Mouse (Mus musculus): Measurements from ENCODE around the gene Elavl3.
"Not testable (repeated sequence)": the region's sequence is repeated elsewhere in the genome, so short reads cannot be mapped to it uniquely, and the experiment has no call there.

Elavl3 gene

GRCm38 (mm10) chr9:22051958-22052254 is at the start of gene Elavl3:
Gene Elavl3 (minus strand): TSS chr9:22052023.
- DNase-seq (ENCODE audit: low spot score): peak; percentile 67

DNA sequence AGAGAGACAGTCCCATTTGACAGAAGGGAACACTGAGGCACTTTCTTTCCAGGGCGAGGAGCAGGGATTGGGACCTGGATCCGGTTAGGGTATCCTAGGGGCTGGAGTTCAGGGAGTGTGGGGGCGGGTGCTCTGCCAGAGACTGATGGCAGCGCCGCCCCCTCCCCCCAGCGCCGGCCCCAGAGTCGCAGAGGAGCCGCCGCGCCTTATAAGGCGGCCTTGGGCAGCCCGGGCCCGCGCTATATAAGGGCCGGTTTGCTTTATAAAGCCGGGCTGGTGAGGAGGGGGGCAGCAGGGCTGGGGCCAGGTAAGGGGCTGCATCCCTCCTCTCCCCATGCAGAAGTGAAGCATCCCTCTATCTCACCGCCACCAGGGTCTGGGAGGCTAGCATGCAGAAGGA is 48.1 kb upstream of the Elavl3 start:
- DNase-seq (ENCODE audit: low spot score): no peak

- no peak for DNase-seq (ENCODE audit: low spot score)
Observed at GRCm38 (mm10) chr9:22098993-22099696, 47.3 kb upstream of the Elavl3 start, which contains the start of gene Cnn1. Gene Cnn1 (plus strand): TSS chr9:22099216.

GRCm38 (mm10) chr9:22095854-22096307 is 44.1 kb upstream of the Elavl3 start:
- DNase-seq (ENCODE audit: low spot score): peak; percentile 67

DNA sequence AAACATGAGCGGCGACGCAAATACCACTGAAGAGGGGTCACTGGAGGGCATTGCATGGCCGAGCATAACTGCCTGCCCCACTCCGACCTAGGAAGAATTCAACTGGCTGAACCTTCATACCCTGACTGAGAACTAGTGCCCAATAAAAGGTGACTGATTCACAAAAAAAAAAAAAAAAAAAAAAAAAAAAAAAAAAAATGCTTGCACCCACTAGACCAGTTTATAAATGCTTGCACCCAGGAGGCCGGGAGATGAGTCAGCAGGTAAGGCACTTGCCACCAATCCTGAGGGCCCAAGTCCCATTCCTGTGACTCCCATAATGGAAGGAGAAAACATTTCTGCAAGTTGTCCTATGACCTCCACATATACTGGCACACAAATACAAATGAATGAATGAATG is 40.9 kb upstream of the Elavl3 start:
- no peak for DNase-seq (ENCODE audit: low spot score)

- DNase-seq (ENCODE audit: low spot score): no peak
Observed at GRCm38 (mm10) chr9:22089986-22090385, 38.2 kb upstream of the Elavl3 start.

DNA sequence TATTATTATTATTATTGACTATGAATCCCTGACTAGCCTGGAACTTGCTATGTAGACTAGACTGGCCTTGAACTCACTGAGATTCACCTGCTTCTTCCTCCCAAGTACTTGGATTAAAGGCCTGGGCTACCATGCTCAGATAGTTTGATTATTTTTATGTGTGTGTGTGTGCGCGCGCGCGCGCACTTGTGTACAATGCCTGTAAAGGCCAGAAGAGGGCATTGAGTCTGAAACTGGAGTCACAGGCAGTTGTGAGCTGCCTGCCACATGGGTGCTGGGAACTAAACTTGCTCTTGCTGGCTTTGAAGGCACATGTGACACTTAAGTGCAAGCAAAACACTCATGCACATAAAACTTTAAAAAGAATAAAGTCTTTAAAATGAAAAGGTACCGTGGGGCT is 37.5 kb upstream of the Elavl3 start:
- DNase-seq (ENCODE audit: low spot score): no peak

DNA sequence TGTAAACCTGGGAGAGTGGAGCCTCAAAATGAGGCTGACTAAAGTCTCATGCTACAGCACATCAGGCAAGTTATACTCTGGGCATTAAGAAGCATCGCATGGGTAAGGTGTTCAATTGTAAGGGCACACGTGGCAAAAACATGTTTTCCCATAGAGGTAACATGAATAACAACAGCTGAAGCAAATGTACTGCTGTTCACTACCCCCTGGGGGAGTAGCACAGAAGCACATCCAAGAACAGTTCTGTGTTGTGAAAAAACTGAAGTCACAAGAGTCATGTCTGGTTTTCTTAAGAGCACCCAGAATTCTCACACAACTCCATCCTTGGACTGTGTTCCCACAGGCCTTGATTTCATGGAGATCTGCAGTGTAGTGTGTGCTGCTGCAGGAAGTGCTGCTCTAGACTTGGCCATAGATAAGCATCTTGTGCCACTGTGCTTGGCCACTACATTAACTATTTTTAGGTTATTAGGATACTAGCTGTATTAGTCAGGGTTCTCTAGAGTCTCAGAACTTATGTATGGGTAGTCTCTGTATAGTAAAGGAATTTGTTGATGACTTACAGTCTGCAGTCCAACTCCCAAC is 35.3 kb upstream of the Elavl3 start:
- DNase-seq (ENCODE audit: low spot score): no peak

DNA sequence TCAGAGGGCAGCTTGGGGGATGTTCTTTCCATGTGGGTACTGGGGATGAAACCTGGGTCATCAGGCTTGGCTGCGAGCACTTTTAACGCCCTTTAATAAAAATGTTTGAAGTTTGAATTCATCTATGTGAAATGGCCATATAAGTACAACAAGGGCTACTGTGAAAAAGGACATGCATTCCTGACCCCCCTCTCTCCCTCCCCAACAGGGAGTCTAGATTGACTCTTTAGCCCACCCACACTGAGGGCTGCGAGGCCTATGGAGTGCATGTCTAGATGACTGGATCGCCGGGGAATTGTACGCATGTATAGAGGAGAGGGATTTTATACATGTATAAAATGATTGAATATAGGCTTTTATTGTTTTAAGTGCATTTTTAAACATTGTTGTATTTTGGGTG is 34.2 kb upstream of the Elavl3 start:
- no peak for DNase-seq (ENCODE audit: low spot score)

DNA sequence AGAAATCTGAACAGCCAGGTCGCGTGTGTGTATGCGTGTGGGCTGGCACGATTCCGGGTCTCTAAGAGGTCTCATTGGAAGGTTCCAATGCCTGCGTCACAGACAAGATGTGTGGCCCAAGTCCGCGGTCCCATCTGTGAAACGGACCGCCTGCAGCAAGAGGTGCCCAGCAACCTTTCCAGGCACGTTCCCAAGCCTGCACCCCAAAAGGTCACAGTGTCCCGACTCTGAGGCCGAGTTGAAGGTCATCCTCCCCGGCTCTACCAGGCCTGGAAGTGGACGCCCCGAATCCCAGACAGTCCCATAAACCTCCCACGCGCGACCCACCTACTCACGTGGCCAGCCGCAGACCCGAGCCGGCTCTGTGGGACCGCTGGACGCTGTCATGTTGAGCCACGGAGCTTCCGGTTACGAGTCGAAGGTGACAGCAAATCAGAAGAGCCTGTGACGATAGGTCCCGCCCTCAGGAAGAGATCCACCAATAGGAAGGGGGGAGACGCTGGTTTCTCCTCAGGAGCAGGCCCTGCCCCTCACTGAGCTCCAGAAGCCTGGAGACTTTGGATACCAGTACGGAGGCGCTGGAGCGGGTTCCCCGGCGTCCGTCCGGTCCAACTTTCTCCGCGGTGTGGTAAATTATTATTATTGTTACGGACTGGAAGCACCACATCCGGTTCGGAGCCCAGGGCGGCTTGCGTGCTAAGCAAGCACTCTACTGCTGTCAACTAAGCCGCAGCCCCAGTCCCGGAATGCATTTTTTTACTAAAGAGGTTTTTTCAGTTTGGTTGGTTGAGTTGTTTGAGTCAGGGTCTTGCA is 33.4 kb upstream of the Elavl3 start, which contains the start of gene Ecsit:
Ecsit (minus strand) TSS at position 417 of the 813 bp plus-strand sequence.
- DNase-seq (ENCODE audit: low spot score): peak; percentile 95

GRCm38 (mm10) chr9:22084667-22085021 is 32.8 kb upstream of the Elavl3 start:
- DNase-seq (ENCODE audit: low spot score): no peak

GRCm38 (mm10) chr9:22076223-22076622 is 24.4 kb upstream of the Elavl3 start:
- DNase-seq (ENCODE audit: low spot score): no peak

- DNase-seq (ENCODE audit: low spot score): not testable (repeated sequence)
Observed at GRCm38 (mm10) chr9:22075778-22076177, 24.0 kb upstream of the Elavl3 start.

- no peak for DNase-seq (ENCODE audit: low spot score)
Observed at GRCm38 (mm10) chr9:22072276-22072675, 20.5 kb upstream of the Elavl3 start.

- peak; percentile 97 for DNase-seq (ENCODE audit: low spot score)
Observed at GRCm38 (mm10) chr9:22070791-22071573, 19.2 kb upstream of the Elavl3 start, which contains the start of the genes Gm49318 and Zfp653. Gene Gm49318 (minus strand): TSS chr9:22071259. Gene Zfp653 (minus strand): TSS chr9:22071376.

DNA sequence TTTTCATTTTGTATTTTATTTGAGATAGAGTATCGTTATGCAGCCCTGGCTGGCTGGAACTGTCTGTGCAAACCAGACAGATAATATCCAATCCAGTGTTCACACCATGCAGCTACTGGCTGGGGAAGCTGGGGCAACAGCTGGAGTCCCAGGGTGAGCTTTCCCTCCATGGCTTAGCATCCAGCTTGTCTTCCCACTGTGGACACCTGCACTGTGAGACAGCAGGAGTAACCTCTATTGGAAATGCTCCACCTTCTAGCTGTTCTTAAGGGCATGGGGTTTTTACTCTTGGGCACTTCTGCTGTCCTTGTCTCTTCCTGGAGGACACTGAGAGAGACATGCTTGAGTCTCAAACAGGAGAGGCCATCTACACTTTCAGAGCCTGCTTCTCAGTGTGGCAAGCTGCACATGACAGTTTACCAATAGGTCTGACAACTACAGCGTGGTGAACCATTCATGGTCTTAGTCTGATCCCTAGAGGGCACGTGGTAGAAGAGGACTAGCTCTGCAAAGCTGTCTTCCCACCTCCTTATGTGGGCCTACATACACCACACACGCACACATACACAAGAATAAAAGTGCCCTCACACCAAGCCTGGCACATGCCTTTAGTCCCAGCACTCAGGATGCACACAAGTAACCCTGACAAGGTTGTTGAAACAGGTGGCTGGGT is 18.2 kb upstream of the Elavl3 start:
- DNase-seq (ENCODE audit: low spot score): no peak

- no peak for DNase-seq (ENCODE audit: low spot score)
Observed at GRCm38 (mm10) chr9:22067195-22067594, 15.4 kb upstream of the Elavl3 start.

GRCm38 (mm10) chr9:22066433-22066832 is 14.6 kb upstream of the Elavl3 start:
- DNase-seq (ENCODE audit: low spot score): no peak

DNA sequence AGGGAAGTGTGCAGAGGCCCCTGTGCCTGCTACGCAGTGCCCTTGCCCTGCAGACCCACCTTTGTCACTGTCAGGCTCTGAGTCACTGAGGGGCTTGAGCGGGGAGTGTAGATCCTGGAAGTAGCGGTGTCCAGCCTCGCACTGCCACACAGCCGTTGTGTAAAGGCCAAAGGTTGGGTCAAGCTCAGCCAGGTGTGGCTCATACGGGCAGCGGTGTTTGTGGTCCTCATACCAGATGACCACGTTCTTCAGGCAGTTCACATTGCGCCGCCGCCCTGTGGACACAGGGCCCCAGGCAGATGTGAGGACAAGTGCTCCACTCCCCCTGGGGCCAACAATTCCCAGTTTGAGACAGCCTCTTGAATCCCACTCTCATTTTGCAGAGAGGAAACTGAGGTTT is 13.8 kb upstream of the Elavl3 start:
- DNase-seq (ENCODE audit: low spot score): no peak

GRCm38 (mm10) chr9:22064341-22064740 is 12.5 kb upstream of the Elavl3 start:
- DNase-seq (ENCODE audit: low spot score): no peak

- no peak for DNase-seq (ENCODE audit: low spot score)
Observed at GRCm38 (mm10) chr9:22061339-22061738, 9.5 kb upstream of the Elavl3 start.

- no peak for DNase-seq (ENCODE audit: low spot score)
Observed at GRCm38 (mm10) chr9:22058011-22058424, 6.2 kb upstream of the Elavl3 start.

Data from testis, postnatal 14 days (tissue).